Mouse (Mus musculus) ES-Bruce4 (cell line): ENCODE data around the gene Ctdnep1. TPM values are rescaled to one million over a fixed set of nuclear protein-coding genes. Genes with fewer than 3 reads are reported as not detected.

ENCODE experiments used
- H3K27ac ChIP-seq: 2 replicates; pipeline ENCODE4 v1.5.1; 2012; ENCODE audit warnings: low read length, inconsistent platforms; ENCODE audit not compliant: insufficient read depth
- H3K27me3 ChIP-seq: 2 replicates; pipeline ENCODE4 v1.6.1; 2012; ENCODE audit warnings: mild to moderate bottlenecking, low read length, inconsistent platforms; ENCODE audit not compliant: control insufficient read depth, poor library complexity, insufficient read depth, severe bottlenecking
- H3K36me3 ChIP-seq: 2 replicates; pipeline ENCODE4 v1.6.1; 2012; ENCODE audit warnings: inconsistent platforms, mild to moderate bottlenecking, low read length, moderate library complexity; ENCODE audit not compliant: control insufficient read depth, poor library complexity, insufficient read depth, severe bottlenecking
- H3K4me1 ChIP-seq: one replicate; pipeline ENCODE4 v1.8.1; 2011; ENCODE audit warnings: low read length; ENCODE audit not compliant: control insufficient read depth, insufficient read depth
- H3K4me3 ChIP-seq: 2 replicates; pipeline ENCODE4 v1.5.1; 2011; ENCODE audit warnings: low read depth, mild to moderate bottlenecking, low read length
- H3K9ac ChIP-seq: 2 replicates; pipeline ENCODE4 v1.6.1; 2012; ENCODE audit warnings: low read depth, mild to moderate bottlenecking, inconsistent platforms; ENCODE audit not compliant: poor library complexity, severe bottlenecking
- H3K9me3 ChIP-seq: replicated peaks from 2 replicates; pipeline ENCODE4 v1.6.1; 2012; ENCODE audit warnings: mild to moderate bottlenecking, low read length, inconsistent platforms; ENCODE audit not compliant: control insufficient read depth, poor library complexity, insufficient read depth, severe bottlenecking
- CTCF ChIP-seq: IDR thresholded peaks from one replicate; pipeline ENCODE4 v1.8.1; 2011; ENCODE audit warnings: low read depth, low read length
- EP300 ChIP-seq: IDR thresholded peaks from 2 replicates; pipeline ENCODE4 v1.6.1; 2011; ENCODE audit warnings: low read depth, low read length; ENCODE audit not compliant: insufficient read depth
- POLR2A ChIP-seq: IDR thresholded peaks from one replicate; pipeline ENCODE4 v1.8.1; 2011; ENCODE audit warnings: low read length; ENCODE audit not compliant: insufficient read depth
- polyA plus RNA-seq: library from polyadenylated mRNA; stranded (reverse); fragments of >200 nt; gene quantifications from 2 replicates; pipeline ENCODE4 v1.2.4, GENCODE M21; 2011; ENCODE audit warnings: low read depth; ENCODE audit not compliant: missing spikeins, insufficient read depth, insufficient read length

The Ctdnep1 gene
- polyA plus RNA-seq, 1 experiment, result 61.9 TPM

GRCm38 (mm10) chr11:69999666-70000065 is 18.7 kb downstream of the Ctdnep1 start:
- no peaks in the 10 kb centered on the region for H3K9me3 ChIP-seq
- no peaks in the 10 kb centered on the region for H3K27me3 ChIP-seq
- peaks cover 26% of the 10 kb centered on the region for H3K36me3 ChIP-seq
- H3K27ac ChIP-seq, result peak overlapping the region; percentile 49
- H3K4me1 ChIP-seq, result no peaks in the 10 kb centered on the region
- H3K9ac ChIP-seq, result no peak overlapping the region
- TF ChIP-seq EP300, result no peak
- no peak for TF ChIP-seq CTCF
- no peak for TF ChIP-seq POLR2A
- H3K4me3 ChIP-seq, result no peak overlapping the region

DNA sequence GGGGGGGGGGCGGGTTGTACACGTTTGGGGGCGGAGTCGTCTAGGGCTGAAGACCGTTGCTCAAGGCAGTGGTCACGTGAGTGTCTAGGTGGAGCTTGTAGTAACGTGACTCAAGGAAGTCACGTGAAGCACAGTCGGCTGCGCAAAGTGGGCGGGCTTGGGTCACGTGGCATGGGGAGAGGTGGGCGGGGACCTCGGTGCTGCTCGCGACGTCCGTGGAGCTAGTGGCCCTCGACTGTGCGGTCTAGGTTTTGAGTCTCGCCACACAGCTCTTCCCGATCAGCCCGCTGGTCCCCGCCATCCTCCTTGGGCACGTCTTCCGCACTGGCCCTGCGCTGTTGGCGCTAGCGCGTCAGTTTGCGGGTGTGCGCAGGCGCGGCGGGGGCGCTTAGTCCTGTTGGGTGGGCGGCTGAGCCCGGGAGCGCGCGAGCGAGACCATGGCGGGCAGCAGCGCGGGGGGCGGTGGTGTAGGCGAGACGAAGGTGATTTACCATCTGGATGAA is 19.5 kb downstream of the Ctdnep1 start, which contains the start of gene Dvl2:
Gene Dvl2, plus strand, starts transcription at position 200 of the 503 bp plus-strand sequence.
- H3K36me3 ChIP-seq, result peaks cover 33% of the 10 kb centered on the region
- no peaks in the 10 kb centered on the region for H3K9me3 ChIP-seq
- H3K27me3 ChIP-seq, result no peaks in the 10 kb centered on the region
- peak within 1 kb of the TSS; percentile 87 for H3K4me3 ChIP-seq
- peak within 1 kb of the TSS; percentile 86 for H3K9ac ChIP-seq
- TF ChIP-seq EP300 (peak; percentile 90), POLR2A (peak; percentile 88), CTCF (no peak)
- peak within 1 kb of the TSS; percentile 73 for H3K27ac ChIP-seq
- H3K4me1 ChIP-seq, result no peaks in the 10 kb centered on the region

DNA sequence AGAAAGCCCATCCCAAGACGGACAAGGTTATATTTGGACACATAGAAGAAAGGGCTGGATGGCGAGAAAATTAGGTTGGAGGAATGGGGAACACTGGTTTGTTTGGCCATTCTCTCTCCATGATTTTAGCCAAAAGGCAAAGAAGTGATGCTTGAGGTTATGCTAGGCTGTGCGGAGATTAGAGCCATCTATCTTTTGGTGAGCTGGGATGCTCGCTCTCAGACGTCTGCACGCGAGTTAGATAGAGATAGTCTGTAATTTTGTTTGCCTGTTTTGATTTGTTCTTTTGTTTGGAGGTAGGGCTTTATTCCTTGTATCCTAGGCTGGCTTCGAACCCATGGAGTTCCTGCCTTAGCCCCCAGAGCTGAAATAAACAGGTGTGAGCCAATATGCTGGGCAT is 20.2 kb downstream of the Ctdnep1 start:
- Histone ChIP-seq H3K36me3 (peaks cover 39% of the 10 kb centered on the region), H3K9ac (peak overlapping the region; percentile 86), H3K27me3 (no peaks in the 10 kb centered on the region), H3K9me3 (no peaks in the 10 kb centered on the region), H3K27ac (peak overlapping the region; percentile 73), H3K4me1 (no peaks in the 10 kb centered on the region), H3K4me3 (peak overlapping the region; percentile 87)
- TF ChIP-seq POLR2A (no peak), EP300 (no peak), CTCF (no peak)

- Histone ChIP-seq H3K27me3 (no peaks in the 10 kb centered on the region), H3K27ac (no peak overlapping the region), H3K36me3 (peaks cover 45% of the 10 kb centered on the region), H3K4me3 (peak overlapping the region; percentile 29), H3K9me3 (no peaks in the 10 kb centered on the region), H3K9ac (peak overlapping the region; percentile 86), H3K4me1 (no peaks in the 10 kb centered on the region)
- TF ChIP-seq EP300 (no peak), CTCF (peak; percentile 32)
Observed at GRCm38 (mm10) chr11:70001865-70002264, 20.9 kb downstream of the Ctdnep1 start.

- TF ChIP-seq CTCF (no peak), POLR2A (no peak)
- Histone ChIP-seq H3K9me3 (no peaks in the 10 kb centered on the region), H3K27me3 (no peaks in the 10 kb centered on the region), H3K27ac (no peak overlapping the region), H3K36me3 (peaks cover 50% of the 10 kb centered on the region), H3K9ac (no peak overlapping the region), H3K4me3 (peak overlapping the region; percentile 29), H3K4me1 (no peaks in the 10 kb centered on the region)
Observed at GRCm38 (mm10) chr11:70002471-70002870, 21.5 kb downstream of the Ctdnep1 start.

GRCm38 (mm10) chr11:70005521-70005920 is 24.6 kb downstream of the Ctdnep1 start:
- peaks cover 47% of the 10 kb centered on the region for H3K36me3 ChIP-seq
- H3K4me1 ChIP-seq, result no peaks in the 10 kb centered on the region
- H3K4me3 ChIP-seq, result no peak overlapping the region

More at GRCm38 (mm10) chr11:70005521-70005920, 24.6 kb downstream of the Ctdnep1 start:
- no peaks in the 10 kb centered on the region for H3K9me3 ChIP-seq
- H3K27ac ChIP-seq, result peak overlapping the region; percentile 54
- TF ChIP-seq POLR2A, result no peak
- TF ChIP-seq EP300, result no peak
- TF ChIP-seq CTCF, result peak; percentile 69
- no peaks in the 10 kb centered on the region for H3K27me3 ChIP-seq
- H3K9ac ChIP-seq, result no peak overlapping the region
